Mouse (Mus musculus): ENCODE results near the gene Car11. TPM values are rescaled to one million over a fixed set of nuclear protein-coding genes. Genes with fewer than 3 reads are reported as not detected.
A peak's percentile ranks its signal among the peaks of the same experiment; 100 is the strongest.
"Not testable (repeated sequence)": the region's sequence is repeated elsewhere in the genome, so short reads cannot be mapped to it uniquely, and the experiment has no call there.

Car11 gene
- polyA plus RNA-seq (2012; ENCODE audit: insufficient read depth, insufficient read length, low replicate concordance, missing spikeins) = not detected in 2 replicates

DNA sequence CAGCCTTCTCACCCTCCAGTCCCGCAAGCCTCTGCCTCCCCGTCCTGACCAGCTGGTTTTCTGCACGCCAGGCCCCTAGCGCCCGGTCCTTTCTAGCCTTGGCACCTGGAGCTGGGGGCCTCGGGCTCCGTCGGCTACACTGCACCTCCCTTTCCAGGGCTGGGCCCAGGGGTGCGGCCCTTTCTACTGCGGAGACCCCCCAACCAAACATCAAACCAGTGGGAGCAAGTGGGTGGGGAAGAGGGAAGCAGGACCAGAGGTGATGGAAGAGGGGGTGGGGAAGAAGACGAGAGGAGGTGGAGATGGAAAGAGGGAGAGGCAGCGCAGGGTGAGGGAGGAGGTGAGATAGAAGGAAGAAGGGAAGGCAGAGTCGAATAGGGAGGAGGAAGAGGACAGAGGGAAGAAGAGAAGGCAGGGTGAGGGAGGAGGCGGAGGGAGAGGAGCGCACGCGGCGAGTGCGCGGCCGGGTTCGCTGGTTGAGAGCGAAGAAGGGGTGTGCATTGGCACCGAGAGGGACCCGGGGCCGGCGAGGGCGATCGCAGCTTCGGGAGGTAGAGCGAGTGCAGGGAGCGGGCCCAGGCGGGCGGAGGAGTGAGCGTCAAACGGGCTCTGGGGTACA, at the start of gene Car11:
TSS of gene Car11 (plus strand) at position 321 of the 619 bp plus-strand sequence.
- Histone ChIP-seq H3K27ac (ENCODE audit: insufficient read depth, low read depth, low read length) (peak within 1 kb of the TSS; percentile 73), H3K4me1 (ENCODE audit: control insufficient read depth, insufficient read depth, low read length) (peaks cover 34% of the 10 kb centered on the region), H3K4me3 (ENCODE audit: insufficient read depth, low read depth, low read length) (peak within 1 kb of the TSS; percentile 56)
- TF ChIP-seq CTCF (IDR thresholded peaks at IDR 0.05; ENCODE audit: insufficient read depth, low read depth, low read length) (no peak), POLR2A (IDR thresholded peaks at IDR 0.05; ENCODE audit: insufficient read depth, low read depth, low read length) (peak; percentile 49; the same call in 1 of the 2 replicates)
- 2% methylated on average over 36 of the region's 36 CpGs for WGBS

- H3K4me1 ChIP-seq (ENCODE audit: control insufficient read depth, insufficient read depth, low read length); H3K4me3 ChIP-seq (ENCODE audit: insufficient read depth, low read depth, low read length); H3K27ac ChIP-seq (ENCODE audit: insufficient read depth, low read depth, low read length): not testable (repeated sequence)
- WGBS = 95% methylated on average over 20 of the region's 20 CpGs
Measured at GRCm38 (mm10) chr7:45650484-45650883, 49.2 kb upstream of the Car11 start.

- 29% methylated on average over 17 of the region's 17 CpGs for WGBS
- Histone ChIP-seq H3K27ac (ENCODE audit: insufficient read depth, low read depth, low read length) (no peak overlapping the region), H3K4me3 (ENCODE audit: insufficient read depth, low read depth, low read length) (peak overlapping the region; percentile 3; the same call in 1 of the 2 replicates)
Measured at GRCm38 (mm10) chr7:45654424-45655047, 45.1 kb upstream of the Car11 start.

DNA sequence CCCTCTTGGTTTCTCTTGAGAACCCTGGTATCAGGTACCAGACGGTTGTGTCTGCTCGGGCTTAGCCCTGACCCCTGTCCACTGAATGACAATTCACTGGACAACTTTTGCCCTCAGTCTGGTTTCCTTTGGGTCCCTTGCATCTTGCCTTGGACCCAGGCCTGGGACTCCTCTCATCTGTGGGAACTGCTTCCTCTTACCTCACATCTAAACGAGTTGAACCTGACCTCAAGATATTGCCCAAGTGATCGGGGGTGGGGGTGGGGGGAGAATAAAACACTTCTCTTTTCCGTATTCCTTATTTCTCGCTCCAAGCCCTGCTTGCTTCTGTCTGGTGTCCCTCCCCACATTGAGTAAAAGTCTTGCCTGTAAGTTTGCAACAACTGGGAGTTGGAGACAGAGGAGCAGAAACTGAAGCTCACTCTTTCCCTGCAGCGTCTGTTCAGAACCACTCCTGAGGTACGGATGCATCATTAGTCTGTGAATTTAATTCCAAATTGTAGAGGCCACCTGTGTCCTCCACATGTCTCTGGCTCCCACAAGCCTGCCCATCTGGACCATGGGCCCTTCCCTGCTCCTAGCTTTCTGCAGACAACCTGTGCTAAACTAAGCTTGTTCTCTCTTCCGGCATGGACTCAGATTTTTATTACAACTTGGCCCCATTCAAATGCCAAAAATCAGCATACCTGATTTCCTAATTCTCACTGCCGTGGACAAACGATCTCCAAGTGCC, 38.7 kb upstream of the Car11 start:
- H3K27ac ChIP-seq (ENCODE audit: insufficient read depth, low read depth, low read length) = no peak overlapping the region
- peaks cover under 1% of the 10 kb centered on the region; the same call in 1 of the 2 replicates for H3K4me1 ChIP-seq (ENCODE audit: control insufficient read depth, insufficient read depth, low read length)
- WGBS = 85% methylated on average over 11 of the region's 11 CpGs
- H3K4me3 ChIP-seq (ENCODE audit: insufficient read depth, low read depth, low read length) = no peak overlapping the region
- TF ChIP-seq POLR2A (IDR thresholded peaks at IDR 0.05; ENCODE audit: insufficient read depth, low read depth, low read length) (no peak), CTCF (IDR thresholded peaks at IDR 0.05; ENCODE audit: insufficient read depth, low read depth, low read length) (no peak)

More at GRCm38 (mm10) chr7:45654424-45655047, 45.1 kb upstream of the Car11 start:
- no peak for TF ChIP-seq CTCF (IDR thresholded peaks at IDR 0.05; ENCODE audit: insufficient read depth, low read depth, low read length)
- TF ChIP-seq POLR2A (IDR thresholded peaks at IDR 0.05; ENCODE audit: insufficient read depth, low read depth, low read length) = no peak
- H3K4me1 ChIP-seq (ENCODE audit: control insufficient read depth, insufficient read depth, low read length) = peaks cover 8% of the 10 kb centered on the region

DNA sequence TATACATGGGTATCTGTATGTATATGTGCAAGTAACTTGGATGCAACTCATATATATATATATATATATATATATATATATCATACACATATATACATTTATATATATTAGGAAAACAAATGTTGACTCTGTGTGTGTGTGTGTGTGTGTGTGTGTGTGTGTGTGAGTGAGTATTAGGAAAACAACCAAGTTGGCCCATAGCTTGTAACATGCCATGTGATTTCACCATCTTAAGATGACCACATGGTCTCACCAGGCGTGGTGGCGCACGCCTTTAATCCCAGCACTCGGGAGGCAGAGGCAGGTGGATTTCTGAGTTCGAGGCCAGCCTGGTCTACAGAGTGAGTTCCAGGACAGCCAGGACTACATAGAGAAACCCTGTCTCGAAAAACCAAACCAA, 37.9 kb upstream of the Car11 start:
- WGBS = 94% methylated on average over 6 of the region's 6 CpGs
- H3K27ac ChIP-seq (ENCODE audit: insufficient read depth, low read depth, low read length); H3K4me3 ChIP-seq (ENCODE audit: insufficient read depth, low read depth, low read length); H3K4me1 ChIP-seq (ENCODE audit: control insufficient read depth, insufficient read depth, low read length): not testable (repeated sequence)

DNA sequence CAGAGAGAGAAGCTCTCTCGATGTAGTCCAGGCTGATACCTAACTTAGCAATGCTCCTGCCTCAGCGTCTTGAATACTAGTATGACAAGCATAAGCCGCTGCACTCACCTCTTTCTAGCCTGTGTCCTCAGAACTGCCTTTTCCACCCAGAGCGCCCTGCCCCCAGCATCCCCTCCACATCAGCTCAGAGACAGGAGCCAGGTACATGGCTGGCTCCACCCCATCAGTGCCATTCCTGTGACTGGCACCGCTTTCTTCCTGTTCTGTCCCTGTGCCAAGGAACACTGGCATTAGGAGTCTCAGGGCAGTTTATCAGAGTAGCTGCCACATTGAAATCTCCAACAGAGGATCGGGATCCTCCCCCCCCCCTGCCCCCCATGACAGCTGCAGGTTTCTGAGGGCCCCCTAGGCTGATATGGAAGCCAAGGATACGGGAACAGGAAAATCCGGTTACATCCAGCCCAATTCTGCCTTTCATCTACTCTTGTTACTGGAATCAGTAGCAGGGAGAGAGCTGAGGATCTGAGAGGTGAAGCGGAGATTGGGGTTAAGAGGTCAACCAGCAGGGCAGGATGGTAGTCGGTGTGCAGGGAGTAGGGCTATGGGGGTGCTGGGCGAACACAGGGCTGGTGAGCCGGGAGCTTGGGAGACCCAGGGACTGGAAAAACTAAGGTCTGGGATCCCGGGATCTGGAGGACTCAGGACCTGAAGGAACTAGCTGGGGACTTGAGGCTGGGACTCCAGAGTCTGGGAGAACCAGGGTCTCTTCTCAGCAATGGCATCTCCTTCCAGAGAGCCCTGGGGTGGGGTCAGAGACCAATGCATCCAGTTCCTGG, 34.1 kb upstream of the Car11 start:
- TF ChIP-seq POLR2A (IDR thresholded peaks at IDR 0.05; ENCODE audit: insufficient read depth, low read depth, low read length) (no peak), CTCF (IDR thresholded peaks at IDR 0.05; ENCODE audit: insufficient read depth, low read depth, low read length) (no peak)
- WGBS = 66% methylated on average over 13 of the region's 13 CpGs
- Histone ChIP-seq H3K27ac (ENCODE audit: insufficient read depth, low read depth, low read length) (no peak overlapping the region), H3K4me3 (ENCODE audit: insufficient read depth, low read depth, low read length) (no peak overlapping the region), H3K4me1 (ENCODE audit: control insufficient read depth, insufficient read depth, low read length) (no peaks in the 10 kb centered on the region)

DNA sequence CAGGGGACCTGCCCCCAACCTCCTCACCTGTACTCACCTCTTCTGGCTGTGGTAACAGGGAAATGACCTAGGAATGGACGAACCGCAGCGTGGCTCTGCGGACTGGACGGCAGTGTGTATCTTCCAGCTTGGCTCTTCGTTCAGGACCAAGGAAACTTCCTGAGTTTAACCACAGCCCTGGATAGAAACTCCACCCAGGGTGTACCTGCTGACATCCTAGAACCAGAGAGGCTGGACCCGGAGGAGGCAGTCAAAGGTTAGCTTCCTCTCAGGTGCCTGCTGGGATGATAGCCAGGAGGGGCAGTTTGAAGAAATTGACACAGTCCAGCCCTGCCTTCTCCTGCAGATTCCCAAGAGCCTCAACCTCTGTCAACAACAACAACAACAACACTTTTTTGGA, 33.5 kb upstream of the Car11 start, which contains the start of gene Fut2:
TSS of gene Fut2 (minus strand) at position 234 of the 400 bp plus-strand sequence.
- Histone ChIP-seq H3K27ac (ENCODE audit: insufficient read depth, low read depth, low read length) (no peak within 1 kb of the TSS), H3K4me3 (ENCODE audit: insufficient read depth, low read depth, low read length) (no peak within 1 kb of the TSS), H3K4me1 (ENCODE audit: control insufficient read depth, insufficient read depth, low read length) (no peaks in the 10 kb centered on the region)
- no peak for TF ChIP-seq CTCF (IDR thresholded peaks at IDR 0.05; ENCODE audit: insufficient read depth, low read depth, low read length)
- no peak for TF ChIP-seq POLR2A (IDR thresholded peaks at IDR 0.05; ENCODE audit: insufficient read depth, low read depth, low read length)
- WGBS = 86% methylated on average over 7 of the region's 7 CpGs

DNA sequence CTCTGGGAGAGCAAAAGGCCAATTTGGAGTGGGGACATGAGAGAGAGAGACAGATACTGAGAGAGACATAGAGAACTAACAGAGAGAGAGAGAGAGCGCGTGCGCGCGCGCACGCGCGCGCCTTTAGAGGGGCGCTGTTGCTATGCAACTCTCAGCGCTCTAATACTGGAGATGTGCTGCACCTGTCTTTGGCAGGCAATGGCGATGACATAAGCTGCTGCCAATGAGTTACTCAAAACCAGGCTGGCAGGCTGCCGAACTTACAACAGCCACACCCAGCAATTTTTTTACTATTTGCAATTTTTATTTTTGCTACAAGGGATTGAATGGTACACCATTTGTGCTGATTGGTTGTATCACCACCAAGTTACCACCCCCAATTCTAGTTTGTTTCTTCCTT, 31.9 kb upstream of the Car11 start:
- WGBS = 77% methylated on average over 14 of the region's 14 CpGs

More for the DNA sequence above, 31.9 kb upstream of the Car11 start:
- Histone ChIP-seq H3K27ac (ENCODE audit: insufficient read depth, low read depth, low read length) (no peak overlapping the region), H3K4me1 (ENCODE audit: control insufficient read depth, insufficient read depth, low read length) (no peaks in the 10 kb centered on the region), H3K4me3 (ENCODE audit: insufficient read depth, low read depth, low read length) (no peak overlapping the region)
- TF ChIP-seq CTCF (IDR thresholded peaks at IDR 0.05; ENCODE audit: insufficient read depth, low read depth, low read length) (no peak), POLR2A (IDR thresholded peaks at IDR 0.05; ENCODE audit: insufficient read depth, low read depth, low read length) (no peak)
